Mouse (Mus musculus) neutrophil, adult 65 days (primary cell): ENCODE results near the gene Immp2l. TPM values are rescaled to one million over a fixed set of nuclear protein-coding genes. Genes with fewer than 3 reads are reported as not detected.

Experiments used
- total RNA-seq: library from RNA; stranded (reverse); gene quantifications from 2 replicates; pipeline ENCODE4 v1.2.4, GENCODE M21; 2023

Immp2l gene
- total RNA-seq = 2.6 TPM in 1 of 2 replicates, not detected in the other

GRCm38 (mm10) chr12:41023511-41024421, at the start of gene Immp2l:
TSS of gene Immp2l (plus strand) at chr12:41024090.

DNA sequence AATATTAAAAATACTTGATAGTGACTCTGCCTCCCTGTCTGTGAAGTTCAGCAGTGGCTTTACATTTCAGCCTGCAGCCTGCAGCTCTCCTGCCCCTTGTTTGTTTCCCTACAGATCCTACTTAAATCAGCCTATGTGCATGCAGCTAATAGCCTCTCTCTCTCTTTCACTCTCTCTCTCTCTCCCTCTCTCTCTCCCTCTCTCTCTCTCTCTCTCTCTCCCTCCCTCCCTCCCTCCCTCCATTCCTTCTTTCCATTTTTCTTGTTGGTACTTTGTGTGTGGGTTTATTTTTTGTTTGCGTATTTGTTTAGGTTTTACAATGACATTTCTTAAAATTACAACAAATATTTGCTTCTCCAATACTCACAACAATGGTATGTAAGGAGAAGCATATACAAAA, 462.4 kb downstream of the Immp2l start, which contains the start of gene Lrrn3:
Gene Lrrn3 (minus strand): TSS at position 101 of the 400 bp plus-strand sequence.

